Mouse (Mus musculus): ENCODE data around the gene Gm17067. TPM values are rescaled to one million over a fixed set of nuclear protein-coding genes. Genes with fewer than 3 reads are reported as not detected.

Gm17067 gene
- under 1 TPM in 1 of 2 experiments, not detected in 1; 0.09 TPM for polyA plus RNA-seq (2017; shearing (Covaris generic))

DNA sequence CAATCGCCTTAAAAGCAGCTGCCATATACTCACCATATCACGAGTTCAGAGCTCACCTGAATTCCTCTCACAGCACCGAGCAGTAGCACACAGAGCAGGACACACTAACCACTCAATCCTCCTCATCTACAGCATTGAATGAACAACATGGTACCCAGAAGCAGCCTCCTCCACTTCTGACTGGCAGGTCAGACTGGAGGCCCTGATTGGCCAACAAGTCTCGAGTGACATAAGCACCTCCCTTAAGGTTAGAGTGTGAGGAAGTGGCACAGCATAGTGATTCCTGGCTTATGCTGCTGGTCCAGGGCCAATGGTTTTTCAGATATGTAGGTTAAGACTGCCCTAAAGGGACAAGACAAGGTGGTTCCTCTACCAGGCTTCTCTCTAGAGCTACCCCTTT is at the start of gene Gm17067:
TSS of gene Gm17067 (minus strand) at position 101 of the 400 bp plus-strand sequence.

GRCm38 (mm10) chr7:42692362-42693158 is 34.3 kb downstream of the Gm17067 start, which contains the start of gene Zfp975:
Gene Zfp975, minus strand, starts transcription at chr7:42692742.

Other genes with a start within 250 kb of the Gm17067 start
- 10 to 100 TPM; 24.8 to 35.4 TPM for gene Zfp141, start 221.3 kb downstream of the Gm17067 start, polyA plus RNA-seq (2017; shearing (Covaris generic))
- not detected for gene Gm21028, start 148.4 kb downstream of the Gm17067 start, polyA plus RNA-seq (2017; shearing (Covaris generic))
- gene Zfp977, start 134.5 kb downstream of the Gm17067 start, polyA plus RNA-seq (2017; shearing (Covaris generic)), result under 1 TPM in 1 of 2 experiments, not detected in 1; 0.99 TPM
- gene Zfp976, start 84.4 kb downstream of the Gm17067 start, polyA plus RNA-seq (2017; shearing (Covaris generic)), result 1 to 10 TPM; 1.0 to 2.9 TPM
- 1 to 10 TPM; 3.3 to 4.5 TPM for gene Zfp975, start 34.3 kb downstream of the Gm17067 start, polyA plus RNA-seq (2017; shearing (Covaris generic))
- 1 to 10 TPM in 1 of 2 experiments, not detected in 1; 1.1 TPM for gene Vmn2r62, start 66.5 kb upstream of the Gm17067 start, polyA plus RNA-seq (2017; shearing (Covaris generic))
- gene Gm2381, start 140.2 kb upstream of the Gm17067 start, polyA plus RNA-seq (2017; shearing (Covaris generic)), result under 1 TPM in 1 of 2 experiments, not detected in 1; 0.24 TPM
- under 1 TPM; 0.06 to 0.44 TPM for gene Vmn2r63, start 206.8 kb upstream of the Gm17067 start, polyA plus RNA-seq (2017; shearing (Covaris generic))